Mouse (Mus musculus) CH12.LX (cell line): ENCODE data around the gene Ebf4. TPM values are rescaled to one million over a fixed set of nuclear protein-coding genes. Genes with fewer than 3 reads are reported as not detected.

ENCODE experiments used
- DNase-seq: peaks from one replicate; pipeline ENCODE4 v3.0.0-alpha.2; 2013; ENCODE audit errors: extremely low read depth
- H3K27ac ChIP-seq: 2 replicates; pipeline ENCODE4 v1.5.1; 2012; ENCODE audit warnings: low read depth, mild to moderate bottlenecking, control low read depth, moderate library complexity; ENCODE audit not compliant: insufficient read depth
- H3K27me3 ChIP-seq: replicated peaks from 2 replicates; pipeline ENCODE3; 2012; ENCODE audit warnings: inconsistent platforms
- H3K36me3 ChIP-seq, 2 experiments: replicated peaks in 1 of 2; 2 replicates each; pipeline versions ENCODE3 to v1.6.1; 2012; ENCODE audit warnings: inconsistent platforms in 1 of 2, low read length in 1 of 2, mild to moderate bottlenecking in 1 of 2, mixed read lengths in 1 of 2, moderate library complexity in 1 of 2; ENCODE audit not compliant: control insufficient read depth in 1 of 2, insufficient read depth in 1 of 2
- H3K4me1 ChIP-seq, 2 experiments: 2 replicates each; pipeline ENCODE4 v1.6.1; 2012; ENCODE audit warnings: inconsistent platforms in 1 of 2, moderate library complexity in 1 of 2; ENCODE audit not compliant: insufficient read depth in 2 of 2, control insufficient read depth in 1 of 2
- H3K4me2 ChIP-seq: 2 replicates; pipeline ENCODE4 v1.6.1; 2012; ENCODE audit warnings: low read depth, mild to moderate bottlenecking, control low read depth; ENCODE audit not compliant: poor library complexity, insufficient read depth, severe bottlenecking
- H3K4me3 ChIP-seq, 3 experiments: fragments of 150-350 bp in 1 of 3; sonication (generic) in 1 of 3; replicated peaks in 1 of 3; 2 replicates each; pipeline versions ENCODE3 to v1.5.1; 2011 to 2012; ENCODE audit warnings: low read depth in 2 of 3, low read length in 2 of 3, mild to moderate bottlenecking in 2 of 3, moderate library complexity in 2 of 3, control low read depth in 1 of 3, improper control_type of control experiment in 1 of 3, inconsistent platforms in 1 of 3, mixed read lengths in 1 of 3; ENCODE audit not compliant: poor library complexity in 1 of 3
- H3K79me2 ChIP-seq: replicated peaks from 2 replicates; pipeline ENCODE4 v1.6.1; 2012; ENCODE audit warnings: mild to moderate bottlenecking, moderate library complexity; ENCODE audit not compliant: control insufficient read depth, poor library complexity, insufficient read depth, severe bottlenecking; ENCODE audit errors: extremely low read depth
- H3K9ac ChIP-seq: 2 replicates; pipeline ENCODE4 v1.6.1; 2012; ENCODE audit warnings: low read depth, mild to moderate bottlenecking, control low read depth, moderate library complexity; ENCODE audit not compliant: insufficient read depth
- H3K9me3 ChIP-seq: replicated peaks from 2 replicates; pipeline ENCODE3; 2012; ENCODE audit warnings: low read length, inconsistent platforms, mixed read lengths
- CHD2 ChIP-seq: IDR thresholded peaks from 2 replicates; pipeline ENCODE4 v1.6.1; 2011; ENCODE audit warnings: low read length, improper control_type of control experiment
- CTCF ChIP-seq, 2 experiments: IDR thresholded peaks in 1 of 2; conservative IDR thresholded peaks in 1 of 2; 2 replicates each; pipeline ENCODE4 v1.5.1; 2011 to 2012; ENCODE audit warnings: low read depth in 2 of 2, low read length in 2 of 2, improper control_type of control experiment in 1 of 2, inconsistent platforms in 1 of 2, mild to moderate bottlenecking in 1 of 2, moderate library complexity in 1 of 2
- ELF1 ChIP-seq: IDR thresholded peaks from 2 replicates; pipeline ENCODE4 v1.6.1; 2014; ENCODE audit warnings: low read depth, mild to moderate bottlenecking, inconsistent platforms, low read length, improper control_type of control experiment
- EP300 ChIP-seq: IDR thresholded peaks from 2 replicates; pipeline ENCODE4 v1.6.1; 2011; ENCODE audit warnings: low read length, improper control_type of control experiment
- ETS1 ChIP-seq: conservative IDR thresholded peaks from 2 replicates; pipeline ENCODE4 v1.6.1; 2012; ENCODE audit warnings: low read depth, mild to moderate bottlenecking, inconsistent platforms, low read length, improper control_type of control experiment, moderate library complexity
- JUN ChIP-seq: IDR thresholded peaks from 2 replicates; pipeline ENCODE4 v1.6.1; 2011; ENCODE audit warnings: low read depth, mild to moderate bottlenecking, low read length, improper control_type of control experiment, moderate library complexity; ENCODE audit not compliant: insufficient read depth
- JUND ChIP-seq: conservative IDR thresholded peaks from 2 replicates; pipeline ENCODE4 v1.6.1; 2011; ENCODE audit warnings: low read depth, low read length, improper control_type of control experiment
- MAFK ChIP-seq: IDR thresholded peaks from 2 replicates; pipeline ENCODE4 v1.6.1; 2011; ENCODE audit warnings: low read length, improper control_type of control experiment; ENCODE audit not compliant: insufficient replicate concordance
- MAX ChIP-seq: IDR thresholded peaks from 2 replicates; pipeline ENCODE4 v1.6.1; 2011; ENCODE audit warnings: low read length, improper control_type of control experiment
- MAZ ChIP-seq: IDR thresholded peaks from 2 replicates; pipeline ENCODE4 v1.6.1; 2012; ENCODE audit warnings: low read depth, mild to moderate bottlenecking, inconsistent platforms, low read length, improper control_type of control experiment, moderate library complexity
- MEF2A ChIP-seq: IDR thresholded peaks from 2 replicates; pipeline ENCODE4 v1.6.1; 2014; ENCODE audit warnings: low read depth, mild to moderate bottlenecking, inconsistent platforms, low read length, improper control_type of control experiment, borderline replicate concordance
- MYC ChIP-seq: IDR thresholded peaks from 2 replicates; pipeline ENCODE4 v1.6.1; 2011; ENCODE audit warnings: low read depth, mild to moderate bottlenecking, improper control_type of control experiment, low read length
- NRF1 ChIP-seq: IDR thresholded peaks from 2 replicates; pipeline ENCODE4 v1.6.1; 2014; ENCODE audit warnings: low read depth, mild to moderate bottlenecking, inconsistent platforms, low read length, improper control_type of control experiment, moderate library complexity
- POLR2A ChIP-seq: IDR thresholded peaks from 2 replicates; pipeline ENCODE4 v1.6.1; 2011; ENCODE audit warnings: low read depth, mild to moderate bottlenecking, improper control_type of control experiment, low read length
- POLR2AphosphoS2 ChIP-seq: IDR thresholded peaks from 2 replicates; pipeline ENCODE4 v1.6.1; 2011; ENCODE audit warnings: low read depth, low read length, improper control_type of control experiment
- RAD21 ChIP-seq: IDR thresholded peaks from 2 replicates; pipeline ENCODE4 v1.6.1; 2011; ENCODE audit warnings: low read depth, mild to moderate bottlenecking, low read length, improper control_type of control experiment, moderate library complexity
- RCOR1 ChIP-seq: conservative IDR thresholded peaks from 2 replicates; pipeline ENCODE4 v1.6.1; 2012; ENCODE audit warnings: low read depth, mild to moderate bottlenecking, inconsistent platforms, low read length, improper control_type of control experiment
- SMC3 ChIP-seq: IDR thresholded peaks from 2 replicates; pipeline ENCODE4 v1.6.1; 2011; ENCODE audit warnings: low read depth, low read length, improper control_type of control experiment
- TCF12 ChIP-seq: IDR thresholded peaks from 2 replicates; pipeline ENCODE4 v1.6.1; 2014; ENCODE audit warnings: low read depth, mild to moderate bottlenecking, inconsistent platforms, low read length, improper control_type of control experiment
- USF2 ChIP-seq: conservative IDR thresholded peaks from 2 replicates; pipeline ENCODE4 v1.6.1; 2011; ENCODE audit warnings: low read depth, low read length, improper control_type of control experiment
- ZMIZ1 ChIP-seq: IDR thresholded peaks from 2 replicates; pipeline ENCODE4 v1.6.1; 2012; ENCODE audit warnings: low read depth, mild to moderate bottlenecking, inconsistent platforms, low read length, improper control_type of control experiment
- dilution Hi-C: fragments of 300-500 bp; cut with MboI; formaldehyde crosslinking; loops from 2 replicates; pipeline ENCODE4 v1.14.3; 2020; ENCODE audit warnings: low sequenced_read_pairs; ENCODE audit not compliant: extremely low pct_unique_long_range_greater_than_20kb, extremely low pct_ligation_motif_present
- in situ Hi-C: fragments of 300-500 bp; cut with MboI; formaldehyde crosslinking; loops from 3 replicates; pipeline ENCODE4 v1.14.3; 2019; ENCODE audit warnings: low sequenced_read_pairs, low pct_ligation_motif_present, low pct_unique_long_range_greater_than_20kb, mixed read lengths
- polyA plus RNA-seq: library from polyadenylated mRNA; unstranded; fragments of >175 nt; gene quantifications from 2 replicates; pipeline ENCODE4 v1.2.1, GENCODE M21; 2012; ENCODE audit warnings: low read depth; ENCODE audit not compliant: insufficient read length
- total RNA-seq, 2 experiments: library from RNA; depleted of rRNA; stranded (reverse); fragments of 300-350 nt in 1 of 2; fragments of >200 nt in 1 of 2; gene quantifications; 2 replicates each; pipeline ENCODE4 v1.2.3; 2012 to 2014

The Ebf4 gene
- total and polyA plus RNA-seq, 3 experiments, result 0.13 TPM; not detected in 2

- in situ Hi-C loops, result no loop called here
- TF ChIP-seq ZMIZ1 (no peak), SMC3 (no peak), RAD21 (no peak), MAX (no peak), MEF2A (no peak), MAFK (no peak), RCOR1 (no peak), JUN (no peak), MAZ (no peak), JUND (no peak), EP300 (no peak), ETS1 (no peak), CHD2 (no peak), POLR2AphosphoS2 (no peak), NRF1 (no peak), MYC (no peak), USF2 (no peak), CTCF (conservative IDR thresholded peaks at IDR 0.05 in 1 of 2, IDR thresholded peaks at IDR 0.05 in 1 of 2; ENCODE audit: low read depth in 2 of 2, low read length in 2 of 2) (no peak), POLR2A (no peak), ELF1 (no peak)
- no peaks in the 10 kb centered on the region for H3K9me3 ChIP-seq
- no peaks in the 10 kb centered on the region for H3K79me2 ChIP-seq
- H3K27me3 ChIP-seq, result no peaks in the 10 kb centered on the region
- H3K9ac ChIP-seq, result no peak overlapping the region
- dilution Hi-C loops, result no loop called here
- no peaks in the 10 kb centered on the region for H3K36me3 ChIP-seq
- peaks cover 0 to 6% of the 10 kb centered on the region in 2 experiments; a peak in 1 of 4 replicates for H3K4me1 ChIP-seq
- no peak overlapping the region for H3K4me2 ChIP-seq
- H3K4me3 ChIP-seq, result no peak overlapping the region
- DNase-seq, result no peak
- no peak overlapping the region for H3K27ac ChIP-seq
These were observed 33.1 kb upstream of the Ebf4 start for GRCm38 (mm10) chr2:130261914-130262313.

DNA sequence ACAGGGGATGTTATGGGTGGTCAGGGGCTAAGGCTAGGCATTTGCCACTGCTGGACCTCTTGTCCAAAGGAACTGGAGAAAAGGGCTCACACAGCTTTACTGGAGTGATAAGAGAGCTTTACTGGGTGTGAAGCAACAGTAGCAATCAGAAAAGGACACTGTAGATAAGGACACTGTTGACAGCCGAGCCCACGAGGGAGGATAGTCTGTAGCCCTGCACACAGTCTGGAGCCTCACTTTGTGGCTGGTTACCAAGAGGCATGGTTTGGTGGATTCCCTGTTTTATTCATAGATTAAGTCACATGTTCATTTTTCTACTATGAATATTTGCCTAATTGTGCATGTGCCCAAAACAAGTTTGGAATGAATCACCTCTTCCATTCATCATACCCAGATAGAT, 32.6 kb upstream of the Ebf4 start:
- no peak for DNase-seq
- Histone ChIP-seq H3K9ac (no peak overlapping the region), H3K27ac (no peak overlapping the region), H3K36me3 (no peaks in the 10 kb centered on the region), H3K4me1 (peaks cover 0 to 6% of the 10 kb centered on the region in 2 experiments; a peak in 1 of 4 replicates)
- dilution Hi-C loops, result no loop called here
- TF ChIP-seq MAZ, result no peak
- no peak for TF ChIP-seq JUN
- TF ChIP-seq MEF2A, result no peak
- TF ChIP-seq TCF12, result no peak
- no peak for TF ChIP-seq POLR2AphosphoS2
- TF ChIP-seq SMC3, result no peak
- no peak for TF ChIP-seq RAD21
- TF ChIP-seq, all 38 proteins: peak for 0
- no peaks in the 10 kb centered on the region for H3K27me3 ChIP-seq
- no peaks in the 10 kb centered on the region for H3K79me2 ChIP-seq
- H3K4me2 ChIP-seq, result no peak overlapping the region
- H3K4me3 ChIP-seq, result no peak overlapping the region
- H3K9me3 ChIP-seq, result no peaks in the 10 kb centered on the region
- in situ Hi-C loops, result no loop called here
